Mouse (Mus musculus) urinary bladder, postnatal 14 days (tissue): ENCODE data around the gene Jag2.

Experiments used
- DNase-seq: peaks from one replicate; pipeline ENCODE4 v3.0.0; 2021; ENCODE audit warnings: low spot score

Gene Jag2

DNA sequence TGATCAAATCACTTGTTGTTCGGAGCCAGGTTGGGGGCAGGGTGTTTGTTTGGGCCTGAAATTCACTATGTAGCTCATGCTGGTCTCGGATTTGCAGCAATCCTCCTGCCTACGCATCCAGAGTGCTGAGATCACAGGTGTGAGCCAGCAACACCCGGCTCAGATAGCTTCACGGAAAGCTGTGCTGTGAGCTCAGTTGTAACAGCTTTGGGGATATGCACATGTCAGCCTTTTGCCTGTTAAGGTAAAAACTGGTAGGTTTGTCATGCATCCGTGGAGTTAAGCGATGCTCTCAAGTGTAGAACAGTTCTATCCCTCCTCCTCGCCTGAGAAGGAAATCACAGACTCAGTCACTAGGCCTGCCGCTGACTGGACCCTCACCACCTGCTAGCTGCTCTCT lies 28.9 kb downstream of the Jag2 start:
- no peak for DNase-seq

DNA sequence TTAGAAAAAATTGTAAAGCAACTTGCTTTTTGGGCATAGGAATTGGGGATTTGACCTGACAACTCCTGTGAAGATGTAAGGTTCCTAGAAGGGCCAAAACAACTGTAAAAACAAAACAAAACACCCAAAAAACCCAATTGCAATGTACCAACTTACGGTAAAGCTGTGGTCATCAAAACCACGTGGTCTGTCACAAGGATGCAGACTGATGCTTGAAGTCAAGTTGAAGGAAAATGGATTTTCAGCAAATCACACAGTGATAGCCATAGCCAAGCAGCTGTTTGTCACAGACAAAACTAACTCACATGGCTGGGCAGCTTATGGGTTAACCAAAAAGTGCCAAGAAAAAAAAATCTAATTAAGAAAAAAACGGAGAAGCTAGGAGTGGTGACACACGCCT lies 30.6 kb downstream of the Jag2 start:
- no peak for DNase-seq

DNA sequence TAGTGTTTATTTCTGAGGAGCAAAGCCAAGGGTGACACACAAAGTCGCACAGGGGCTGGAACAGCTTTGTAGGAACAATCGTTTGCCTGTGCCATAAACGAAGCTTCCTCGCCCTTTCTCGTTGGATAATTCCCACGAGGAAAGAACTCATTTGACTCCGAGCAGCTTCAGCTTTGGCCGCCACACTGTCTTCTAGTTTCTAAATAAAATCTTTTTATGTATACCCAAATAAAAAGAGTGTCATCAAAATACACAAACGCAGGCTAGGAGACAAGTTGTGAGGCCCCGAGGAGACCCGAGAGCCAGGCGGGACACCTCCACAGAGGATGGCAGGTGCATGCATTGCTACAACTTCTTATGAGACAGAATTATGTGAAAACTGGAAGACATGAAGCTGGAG lies 31.2 kb downstream of the Jag2 start:
- no peak for DNase-seq

DNA sequence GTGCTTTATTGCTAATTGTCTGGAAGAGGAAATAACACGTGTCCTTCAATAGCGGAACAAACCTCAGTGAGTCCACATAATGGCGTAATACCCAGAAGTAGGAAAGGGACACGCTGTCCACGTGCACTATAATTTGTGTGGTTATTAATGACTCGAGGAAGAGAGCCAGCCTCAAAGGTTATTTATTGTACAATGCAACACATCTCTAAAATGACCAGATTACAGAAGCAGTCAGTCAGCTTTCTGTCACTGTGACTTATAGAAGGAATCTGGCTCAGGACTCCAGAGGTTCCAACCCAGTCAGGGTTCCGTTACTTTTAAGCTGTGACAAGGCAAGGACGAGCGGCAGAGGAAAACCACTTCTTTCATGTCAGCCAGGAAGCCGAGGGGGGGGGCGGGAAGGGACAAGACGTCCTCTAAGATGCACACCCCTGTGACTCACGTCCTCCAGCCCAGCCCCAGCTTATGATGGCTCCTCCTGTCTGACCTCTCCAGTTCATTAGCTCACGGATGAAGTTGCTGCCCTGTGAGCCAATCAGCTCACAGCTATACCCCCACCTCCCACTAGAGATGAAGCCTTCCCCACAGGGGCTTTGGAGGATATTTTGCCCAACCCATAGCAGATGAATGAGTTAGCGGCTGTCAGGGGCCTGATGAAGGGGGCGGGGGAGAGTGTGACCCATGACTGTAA lies 31.9 kb downstream of the Jag2 start:
- peak; percentile 52 for DNase-seq

DNA sequence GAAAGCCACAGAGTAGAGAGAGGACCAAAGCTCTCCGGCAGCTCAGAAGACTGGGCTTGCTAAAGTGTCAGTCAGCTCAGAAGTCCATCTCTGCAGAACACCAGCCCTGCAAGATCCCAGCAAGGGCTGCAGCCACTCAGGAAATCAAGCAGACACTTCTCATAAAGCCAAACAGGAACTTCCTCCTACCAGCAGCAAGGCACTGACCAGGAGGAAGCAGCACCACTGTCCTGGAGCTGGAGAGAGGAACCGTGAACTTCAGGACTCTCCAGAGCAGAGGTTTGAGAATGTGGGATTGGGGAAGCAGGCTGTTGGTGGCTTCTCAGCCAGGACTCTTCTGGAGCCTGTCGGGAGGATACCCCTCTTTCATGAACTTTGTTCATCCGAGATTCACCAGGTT lies 34.6 kb downstream of the Jag2 start:
- DNase-seq = no peak

DNA sequence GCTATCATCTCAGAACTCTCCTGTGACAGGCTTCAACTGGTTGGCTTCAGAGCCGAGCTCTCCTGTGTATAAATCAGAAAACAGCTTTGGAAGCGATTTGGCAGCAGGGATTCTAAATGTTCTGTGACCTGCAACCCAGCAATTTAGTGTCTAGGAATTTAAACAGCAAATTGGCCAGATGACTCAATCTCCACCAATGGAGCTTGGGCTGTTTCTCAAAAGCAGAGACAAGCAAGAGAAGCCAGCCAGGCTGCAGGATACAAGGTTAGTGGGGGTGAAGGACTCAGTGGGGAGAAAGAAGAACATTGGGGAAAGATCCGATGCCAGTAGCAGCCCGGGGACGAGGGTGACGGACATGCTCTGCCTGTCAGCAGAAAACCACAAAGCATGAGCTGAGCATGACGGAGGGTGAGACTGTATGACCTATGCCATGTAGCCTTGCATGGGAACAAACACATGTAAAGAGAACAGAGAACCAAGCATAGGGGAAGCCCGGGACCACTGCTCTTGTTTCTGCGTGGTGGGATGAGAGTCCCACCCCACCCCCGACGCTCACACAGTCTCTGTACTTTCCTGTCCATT lies 35.2 kb downstream of the Jag2 start:
- DNase-seq = no peak

DNA sequence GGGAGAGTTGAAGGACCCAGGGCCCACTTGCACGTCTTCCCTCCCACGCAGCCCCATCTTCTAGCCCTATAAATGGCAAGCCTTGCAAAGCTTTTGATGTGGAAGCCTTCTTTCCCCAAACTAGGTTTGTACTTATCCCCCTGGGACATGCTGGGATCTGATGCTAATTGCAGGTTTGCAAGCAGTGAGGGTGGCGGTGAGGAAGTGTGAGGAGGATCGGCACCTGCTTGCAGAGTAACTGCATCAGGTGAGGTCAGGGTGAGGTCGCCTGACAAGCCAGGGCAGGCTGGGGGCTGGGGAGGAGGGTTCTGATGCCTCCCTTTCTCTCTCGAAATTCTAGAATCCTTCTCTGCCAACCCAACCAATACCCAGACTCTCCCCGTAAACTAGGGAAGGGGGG lies 44.1 kb downstream of the Jag2 start:
- no peak for DNase-seq

DNA sequence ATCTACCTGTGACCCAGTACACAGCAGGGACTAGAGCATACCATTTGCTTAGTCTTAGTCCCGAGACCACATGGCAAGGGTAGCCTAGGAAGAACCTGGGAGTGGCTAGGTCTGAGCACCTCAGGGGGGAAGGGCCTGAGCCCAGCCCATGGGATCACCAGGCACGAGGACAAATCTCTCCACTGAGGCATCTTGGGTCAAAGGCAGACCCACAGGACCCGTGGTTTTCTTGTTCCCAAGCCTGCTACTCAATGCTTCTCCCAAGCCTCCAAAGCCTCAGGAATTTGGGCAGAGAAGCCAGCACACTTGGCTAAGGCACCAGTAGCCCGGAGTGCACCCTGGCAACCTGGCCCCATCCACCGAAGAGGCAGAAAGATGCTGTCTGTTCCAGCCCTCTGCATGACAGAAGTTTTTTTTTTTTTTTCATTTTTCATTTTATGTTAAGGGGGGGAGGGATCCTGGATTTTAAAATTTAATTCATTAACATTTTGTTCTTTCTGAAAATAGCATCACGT lies 48.2 kb downstream of the Jag2 start:
- no peak for DNase-seq

DNA sequence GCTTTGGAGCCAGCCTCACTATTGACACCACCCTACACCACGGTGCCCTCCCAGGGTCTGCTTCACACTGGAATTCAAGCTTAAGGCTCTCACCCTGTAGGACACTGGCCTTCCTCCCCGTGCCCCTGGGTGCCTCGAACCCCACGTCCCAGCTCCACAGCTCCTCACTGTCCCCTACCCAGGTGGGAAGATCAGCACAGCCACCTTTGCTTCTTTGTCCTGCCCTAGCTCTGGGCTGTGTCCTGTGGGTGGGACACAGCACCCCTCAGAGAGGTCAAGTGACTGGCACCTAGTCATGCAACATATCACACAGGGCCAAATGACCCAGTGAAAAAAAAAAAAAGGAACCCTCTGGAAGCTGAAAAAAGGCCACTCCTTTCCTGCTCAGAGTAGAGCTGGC lies 48.9 kb downstream of the Jag2 start:
- DNase-seq = no peak

DNA sequence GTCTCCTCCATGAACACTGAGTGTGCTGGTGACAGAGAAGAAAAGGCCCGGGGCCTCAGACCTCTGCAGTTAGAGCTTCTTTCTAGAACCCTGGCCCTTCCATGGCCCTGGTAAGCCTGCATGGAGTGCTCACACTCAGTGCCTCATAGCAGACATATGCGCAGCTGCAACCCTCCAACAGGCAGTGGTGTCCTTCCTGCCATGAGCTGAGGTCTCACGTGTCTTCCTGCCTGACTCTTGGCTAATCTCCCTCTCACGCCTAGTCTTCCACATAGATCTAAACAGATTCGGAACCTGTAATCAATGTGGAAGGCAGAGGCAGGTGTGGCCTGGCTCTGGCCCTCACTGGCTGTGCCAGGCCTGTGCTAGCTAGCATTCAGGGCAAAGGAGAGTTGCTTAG lies 49.8 kb downstream of the Jag2 start:
- DNase-seq = no peak

DNA sequence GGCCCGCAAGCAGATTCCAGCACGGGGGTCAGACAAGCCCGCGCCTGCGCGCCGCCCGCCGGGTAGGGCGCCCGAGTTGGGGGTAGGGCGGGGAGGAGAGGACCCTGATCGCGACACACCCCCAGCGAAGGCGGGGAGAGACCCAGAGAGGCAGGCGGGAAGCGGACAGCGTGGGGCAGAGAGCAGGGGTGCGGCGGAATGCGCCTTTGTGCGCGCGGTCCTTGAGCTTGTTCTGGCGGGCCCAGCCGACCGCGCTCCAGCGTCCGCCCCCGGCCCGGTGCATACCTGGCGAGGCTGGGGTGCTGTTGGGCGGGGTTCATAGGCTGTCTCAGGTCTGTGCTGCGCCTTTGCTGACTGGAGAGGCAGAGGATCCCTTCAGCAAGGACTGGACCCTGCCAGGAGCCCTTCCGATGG lies 52.0 kb downstream of the Jag2 start:
- DNase-seq = peak; percentile 83

DNA sequence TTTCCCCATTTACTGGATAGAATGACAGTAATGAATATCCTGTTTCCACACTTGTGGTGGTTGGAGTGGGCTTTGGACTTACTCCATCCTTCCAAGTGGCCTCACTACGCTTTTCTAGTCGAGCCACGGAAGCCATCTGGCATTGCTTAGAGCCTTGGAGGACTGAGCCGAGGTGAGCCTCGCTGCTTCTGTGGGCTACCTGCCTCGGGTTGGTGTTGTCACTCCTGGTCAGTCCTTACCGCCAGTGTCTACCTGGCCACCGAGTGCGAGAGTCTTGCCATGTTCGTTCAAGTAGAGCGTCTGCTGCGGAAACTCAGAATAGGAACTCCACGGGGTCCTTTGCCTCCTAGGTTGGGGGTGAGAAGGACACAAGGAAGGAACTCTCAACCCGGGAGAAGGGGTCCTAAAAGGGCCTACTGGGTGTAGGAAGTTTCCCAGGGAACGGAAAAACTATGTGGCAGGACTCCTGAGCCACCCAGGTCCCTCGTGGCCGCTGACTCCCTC lies 52.5 kb downstream of the Jag2 start:
- DNase-seq = no peak

DNA sequence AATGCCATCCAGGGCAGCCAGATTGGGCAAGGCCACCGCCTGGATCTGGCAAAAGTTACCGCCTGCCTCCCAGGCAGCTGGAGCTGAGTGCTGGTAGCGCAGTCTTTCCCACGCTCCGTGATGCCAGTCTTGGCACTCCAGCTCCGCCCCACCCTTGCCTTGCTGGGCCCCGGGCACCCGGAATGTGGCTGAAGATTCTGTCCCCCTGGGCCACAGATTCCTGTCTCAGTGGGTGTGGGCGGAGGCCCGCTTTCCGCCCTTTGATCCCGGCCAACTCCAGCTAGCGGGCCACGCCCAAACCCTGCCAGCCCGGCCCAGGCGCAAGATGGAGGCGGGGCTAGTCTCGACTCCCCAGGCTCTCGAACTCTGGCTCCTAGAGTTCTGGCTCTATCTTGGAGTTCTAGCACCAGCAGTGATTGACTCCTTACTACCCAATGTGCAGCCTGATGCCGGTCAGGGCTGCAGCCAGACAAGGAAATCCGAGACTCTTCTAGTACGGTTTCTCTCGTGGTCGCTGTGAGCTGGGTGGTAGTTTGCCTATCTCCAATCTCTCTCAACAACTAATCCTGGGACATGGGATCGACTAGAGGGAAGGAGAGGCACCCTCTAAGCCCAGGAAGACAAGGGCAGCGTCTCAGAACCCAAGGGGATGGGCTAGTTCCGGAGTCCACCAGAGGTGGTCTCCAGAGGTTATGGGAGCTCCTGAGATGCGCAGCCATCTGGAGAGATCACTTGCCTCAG lies 53.1 kb downstream of the Jag2 start:
- DNase-seq = peak; percentile 83

DNA sequence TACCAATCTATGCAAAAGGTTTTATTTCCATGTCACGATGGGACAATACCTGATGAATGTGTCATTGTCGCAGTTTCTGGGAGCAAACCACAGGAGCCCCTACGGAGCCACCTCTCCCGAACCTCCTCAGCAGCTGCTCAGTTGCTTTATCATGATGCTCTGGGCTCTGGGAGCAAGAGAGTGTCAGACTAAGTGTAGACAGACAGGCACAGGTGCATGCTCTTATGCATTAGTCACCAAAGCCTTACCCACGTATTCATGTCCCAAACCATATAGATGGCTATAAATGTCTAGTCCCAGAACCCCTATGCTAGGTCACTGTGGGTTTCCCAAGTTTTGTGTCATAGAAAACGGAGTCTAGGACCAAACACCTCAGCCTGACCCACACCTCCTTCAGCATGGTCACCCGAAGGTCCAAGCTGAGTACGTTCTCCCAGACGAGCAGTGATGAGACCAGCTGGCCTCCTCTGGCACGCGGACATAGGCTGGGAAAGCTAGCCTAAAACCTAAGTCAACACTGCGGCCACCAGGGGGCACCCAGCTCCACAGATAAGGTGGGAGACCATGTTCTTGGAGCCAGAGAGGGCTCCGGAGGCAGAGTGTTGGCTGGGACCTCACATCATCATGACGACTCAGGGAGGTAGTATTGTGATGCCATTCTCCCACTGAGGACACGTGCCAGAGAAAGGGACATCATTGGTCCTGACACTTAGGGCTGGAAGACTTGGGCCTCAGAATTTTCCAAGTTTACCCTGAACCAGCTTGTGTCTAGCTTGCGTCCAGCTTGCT lies 54.2 kb downstream of the Jag2 start:
- peak; percentile 94 for DNase-seq

DNA sequence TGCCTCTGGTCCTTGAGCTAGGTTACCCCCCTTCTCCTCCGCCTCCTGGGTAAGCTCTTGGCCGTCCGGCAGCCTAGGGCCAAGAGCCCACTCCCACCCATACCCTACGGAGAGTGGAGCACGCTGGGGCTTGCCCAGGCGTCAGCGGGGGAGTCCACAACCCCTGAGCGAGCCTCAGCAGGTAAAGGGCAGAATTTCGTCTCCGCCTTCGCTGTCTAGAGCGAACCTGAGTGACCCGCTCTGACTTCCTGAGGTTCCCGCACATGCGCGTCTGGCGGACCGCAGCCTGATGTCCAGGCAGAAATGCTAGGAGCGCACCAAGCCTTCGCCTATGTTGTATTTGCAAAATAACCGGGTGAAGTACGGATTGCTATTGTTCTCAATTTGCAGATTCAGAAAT lies 55.4 kb downstream of the Jag2 start:
- DNase-seq = peak; percentile 71

DNA sequence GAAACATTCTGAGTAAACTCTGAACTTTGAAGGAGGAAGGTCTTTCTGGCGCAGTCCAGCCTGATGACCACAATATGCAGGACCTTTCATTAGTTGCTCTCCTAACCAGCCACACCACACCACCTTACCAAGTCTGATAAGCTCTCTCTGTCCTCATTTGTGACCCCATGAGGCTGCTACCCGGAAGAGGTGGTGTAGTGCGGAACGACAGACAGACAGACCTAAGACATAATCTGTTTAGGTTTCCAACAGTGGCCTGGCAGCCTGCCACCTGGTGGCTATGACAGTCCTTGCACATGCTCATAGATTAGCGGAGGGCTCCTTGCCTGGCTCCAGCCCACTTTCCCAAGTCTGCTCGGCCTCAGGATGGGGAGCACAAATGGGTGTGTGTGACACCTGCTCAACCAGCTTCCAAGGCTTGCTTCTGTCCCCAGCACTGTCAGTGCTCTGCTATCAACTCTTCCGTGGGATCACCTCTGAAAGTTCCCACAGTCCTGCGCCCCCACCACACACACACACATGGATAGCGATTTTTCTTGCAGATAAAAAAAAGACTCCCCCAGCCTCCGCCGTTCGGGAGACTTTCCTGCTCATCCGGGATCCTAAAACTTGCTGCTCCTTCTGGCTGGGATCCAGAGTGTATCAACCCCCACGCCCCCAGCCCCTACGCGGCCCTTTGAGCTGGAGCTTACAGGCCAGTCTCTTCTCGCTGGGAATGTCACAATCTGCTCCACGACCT lies 56.0 kb downstream of the Jag2 start:
- peak; percentile 84 for DNase-seq

DNA sequence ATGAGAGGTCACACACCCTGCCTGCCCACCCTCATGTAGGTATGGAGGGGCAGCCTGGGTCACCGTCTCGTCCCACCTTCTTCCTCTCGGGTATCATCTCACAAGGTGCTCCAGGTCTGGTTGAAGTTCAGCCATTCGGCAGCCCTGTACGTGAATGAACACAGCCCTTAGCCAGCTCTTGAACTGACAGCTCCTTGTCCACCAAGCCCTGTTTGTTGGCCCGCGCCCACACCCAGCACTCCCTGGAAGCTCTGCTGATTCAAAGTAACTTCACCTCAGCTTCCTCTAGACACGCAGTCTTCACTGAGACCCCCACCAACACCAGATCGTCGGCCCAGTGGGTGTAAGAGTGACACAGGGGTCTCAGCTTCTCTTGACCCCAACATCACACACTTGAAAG lies 56.6 kb downstream of the Jag2 start:
- DNase-seq = no peak

DNA sequence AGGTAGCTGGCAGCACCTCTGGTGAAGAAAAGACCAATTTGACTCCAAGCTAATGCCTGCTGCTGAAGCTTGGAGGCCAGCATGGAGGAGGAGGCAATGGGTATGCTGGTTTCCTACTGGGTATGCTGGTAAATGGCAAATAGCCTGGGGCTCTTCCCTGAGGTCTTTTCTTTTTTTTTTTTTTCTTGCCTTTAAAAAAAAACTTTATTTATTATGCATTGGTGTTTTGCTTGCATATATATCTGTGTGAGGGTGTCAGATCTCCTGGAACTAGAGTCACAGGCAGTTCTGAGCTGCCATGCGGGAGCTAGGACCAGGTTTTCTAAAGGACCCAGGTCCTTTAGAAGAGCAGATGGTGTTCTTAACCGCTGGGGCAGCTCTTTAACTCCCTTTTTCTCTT lies 58.3 kb downstream of the Jag2 start:
- no peak for DNase-seq

DNA sequence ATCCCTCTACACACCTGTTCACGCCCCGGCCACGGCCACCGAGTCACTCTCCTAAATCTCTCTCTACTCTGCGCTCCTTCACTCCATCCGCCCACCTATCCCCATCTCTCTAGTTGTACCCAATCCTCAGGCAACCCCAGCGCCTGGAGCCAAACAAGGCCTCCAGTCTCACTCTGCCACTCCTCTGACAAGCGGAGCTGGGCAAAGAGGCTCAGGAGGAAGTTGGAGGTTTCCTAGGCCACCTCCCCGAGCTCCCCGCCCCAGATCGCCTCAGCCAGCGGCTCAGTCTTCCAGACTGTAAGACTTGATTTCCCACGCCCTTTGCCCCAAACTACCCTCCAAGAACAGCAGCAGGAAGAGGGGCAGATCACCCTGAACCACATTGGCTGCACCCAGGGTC lies 58.8 kb downstream of the Jag2 start:
- DNase-seq = peak; percentile 60

DNA sequence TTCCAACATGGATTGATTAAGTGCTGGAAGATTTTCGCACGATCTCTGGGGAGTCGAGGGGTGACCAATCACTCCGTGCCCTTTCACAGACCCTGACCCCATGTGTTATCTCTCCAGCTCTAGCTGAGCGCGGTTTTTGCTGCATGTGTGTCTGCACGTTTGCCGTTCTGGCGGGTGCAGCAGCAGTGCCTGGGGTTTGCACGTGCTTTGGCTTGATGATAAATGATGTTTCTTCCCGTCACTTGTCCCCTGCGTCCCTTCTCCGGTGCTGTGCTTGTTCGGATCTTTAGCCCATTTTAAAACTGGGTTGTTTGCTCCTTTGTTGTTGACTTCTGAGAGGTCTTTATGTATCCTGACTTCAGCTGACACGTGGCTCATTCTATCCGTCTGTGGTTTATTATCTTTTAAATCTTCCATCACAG lies 59.8 kb downstream of the Jag2 start:
- DNase-seq = no peak
